Mouse (Mus musculus) bone marrow macrophage, adult 2 months (primary cell): ENCODE results near the gene Zfp398.

ENCODE experiments used
- CTCF ChIP-seq: IDR thresholded peaks from 2 replicates; pipeline ENCODE4 v1.5.1; 2012; ENCODE audit warnings: low read depth, mild to moderate bottlenecking, low read length, moderate library complexity
- POLR2A ChIP-seq: IDR thresholded peaks from 2 replicates; pipeline ENCODE4 v1.6.1; 2012; ENCODE audit warnings: mild to moderate bottlenecking, low read depth, low read length, borderline replicate concordance

DNA sequence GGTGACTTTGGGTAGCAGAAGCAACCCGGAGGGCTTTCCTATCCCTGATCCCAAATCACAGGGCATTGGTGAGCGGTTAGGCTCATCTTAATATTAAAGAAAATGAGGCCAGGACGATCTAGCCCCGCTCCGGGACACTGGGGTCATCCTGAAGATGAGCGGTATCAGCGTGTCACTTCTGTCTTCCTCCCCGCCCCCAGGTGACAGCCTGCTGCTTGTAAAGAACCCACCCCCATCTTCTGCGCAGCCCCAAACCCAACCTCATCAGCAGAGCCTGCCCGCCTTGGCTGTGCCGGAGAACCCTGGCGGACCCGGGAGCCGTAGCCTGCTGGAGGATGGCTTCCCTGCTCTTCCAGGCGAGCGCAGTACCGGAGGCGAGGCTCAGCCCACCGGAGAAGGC lies 68.9 kb downstream of the Zfp398 start:
- TF ChIP-seq CTCF: no peak
- no peak for TF ChIP-seq POLR2A
